Mouse (Mus musculus): ENCODE measurements around the gene Zfp423.

Zfp423 gene

DNA sequence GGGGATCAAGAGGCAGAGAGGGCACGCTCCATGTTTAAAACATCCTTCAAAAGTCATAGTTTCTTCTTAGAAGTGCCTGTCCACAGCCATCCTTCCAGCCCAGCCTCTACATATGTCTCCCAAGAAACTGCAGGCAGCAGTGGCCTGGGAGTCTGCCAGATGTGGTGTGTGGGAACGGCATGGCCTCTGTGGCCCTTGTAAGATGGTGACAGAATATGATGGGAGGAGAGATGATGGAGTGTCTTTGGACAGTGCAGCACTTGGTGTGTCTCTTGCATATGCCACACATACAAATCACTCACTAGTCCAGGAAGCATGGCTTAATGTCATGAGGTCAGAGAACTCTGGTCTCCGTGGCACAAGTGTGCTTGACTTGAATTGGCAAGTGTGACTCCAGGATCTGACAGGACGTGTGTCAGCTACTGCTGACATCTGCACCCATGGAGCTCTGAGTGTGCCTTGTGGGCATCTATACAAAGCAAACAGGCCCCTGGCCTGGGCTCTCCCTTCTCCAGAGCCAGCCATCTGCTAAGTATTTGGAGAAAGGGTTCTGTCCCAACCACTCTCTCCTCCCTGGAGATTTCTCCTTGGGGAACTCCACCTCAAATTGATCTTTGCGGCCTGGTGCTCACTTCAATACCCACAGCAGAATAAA is 313.4 kb downstream of the Zfp423 start:
- in situ Hi-C loops (cut with MboI; ENCODE audit: unreplicated experiment in 2 of 2) = no loop called here

GRCm38 (mm10) chr8:87645371-87645770 is 314.0 kb downstream of the Zfp423 start:
- in situ Hi-C loops (cut with MboI; ENCODE audit: unreplicated experiment in 2 of 2) = no loop called here

DNA sequence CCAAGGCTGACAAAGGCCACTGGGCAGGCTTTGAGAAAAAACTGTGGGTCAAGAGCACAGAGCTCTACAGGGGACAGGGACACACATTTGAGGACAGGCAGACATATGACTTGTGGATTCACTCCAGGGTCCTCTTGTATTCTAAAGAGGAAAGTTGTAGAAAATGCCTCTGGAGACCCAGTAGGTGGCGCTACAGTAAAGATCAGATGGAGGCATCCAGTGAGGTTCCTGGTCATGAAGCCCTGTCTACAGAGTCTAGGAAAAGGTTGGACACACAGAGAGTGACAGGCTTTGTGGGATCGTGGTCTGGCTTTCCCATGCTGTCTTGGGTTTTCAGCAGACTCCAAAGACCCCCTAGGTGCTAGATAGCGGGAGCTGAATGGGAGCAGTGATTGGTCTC is 318.5 kb downstream of the Zfp423 start:
- in situ Hi-C loops (cut with MboI; ENCODE audit: unreplicated experiment in 2 of 2) = no loop called here

DNA sequence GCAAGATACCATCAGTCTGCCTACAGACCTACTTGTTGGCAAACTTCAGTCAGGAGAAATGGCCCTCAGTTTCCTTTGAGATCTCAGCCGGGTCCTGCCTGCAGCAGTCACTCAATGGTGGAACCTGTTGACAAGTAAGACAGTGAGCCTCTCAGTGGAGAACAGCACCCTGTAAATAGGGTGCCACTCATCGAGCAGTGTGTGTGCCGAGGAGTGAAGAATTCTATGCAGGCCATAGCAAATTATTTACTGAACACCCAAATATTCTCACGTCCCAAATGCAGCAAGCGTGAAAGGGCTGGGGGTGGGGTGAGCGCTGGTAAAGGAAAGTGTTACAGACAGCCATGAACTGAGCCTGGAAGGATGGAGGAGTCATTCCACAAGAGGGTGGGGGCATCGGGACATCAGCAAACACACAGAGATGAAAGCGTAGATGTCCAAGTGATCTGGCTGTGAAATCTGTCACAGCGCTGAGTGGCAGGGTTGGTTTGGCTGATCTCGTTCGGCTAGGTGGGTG is 323.1 kb downstream of the Zfp423 start:
- in situ Hi-C loops (cut with MboI; ENCODE audit: unreplicated experiment in 2 of 2) = no loop called here

- in situ Hi-C loops (cut with MboI; ENCODE audit: unreplicated experiment in 2 of 2) = no loop called here
Observed at GRCm38 (mm10) chr8:87631776-87632175, 327.6 kb downstream of the Zfp423 start.

GRCm38 (mm10) chr8:87629656-87630055 is 329.7 kb downstream of the Zfp423 start:
- in situ Hi-C loops (cut with MboI; ENCODE audit: unreplicated experiment in 2 of 2) = no loop called here

GRCm38 (mm10) chr8:87621181-87621580 is 338.2 kb downstream of the Zfp423 start:
- in situ Hi-C loops (cut with MboI; ENCODE audit: unreplicated experiment in 2 of 2) = no loop called here

DNA sequence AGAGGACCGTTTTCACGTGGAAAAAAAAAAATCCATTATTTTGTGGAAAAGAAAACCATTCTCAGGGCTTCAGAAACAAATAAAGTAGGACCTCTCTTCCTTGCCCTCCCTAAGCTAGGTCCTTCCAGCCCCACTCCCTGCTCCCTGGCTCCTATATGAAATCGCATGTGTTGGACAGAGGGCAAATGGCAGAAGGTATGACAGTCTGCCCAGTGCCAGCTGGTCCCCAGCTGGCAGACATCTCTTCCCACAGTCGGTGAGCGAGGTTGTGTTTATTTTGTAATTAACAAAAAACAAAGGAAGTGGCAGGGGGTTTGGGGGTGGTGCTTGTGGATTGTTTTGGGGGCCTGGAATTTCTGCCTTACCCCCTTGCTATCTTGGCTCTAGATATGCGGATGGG is 339.2 kb downstream of the Zfp423 start:
- in situ Hi-C loops (cut with MboI; ENCODE audit: unreplicated experiment in 2 of 2) = no loop called here

DNA sequence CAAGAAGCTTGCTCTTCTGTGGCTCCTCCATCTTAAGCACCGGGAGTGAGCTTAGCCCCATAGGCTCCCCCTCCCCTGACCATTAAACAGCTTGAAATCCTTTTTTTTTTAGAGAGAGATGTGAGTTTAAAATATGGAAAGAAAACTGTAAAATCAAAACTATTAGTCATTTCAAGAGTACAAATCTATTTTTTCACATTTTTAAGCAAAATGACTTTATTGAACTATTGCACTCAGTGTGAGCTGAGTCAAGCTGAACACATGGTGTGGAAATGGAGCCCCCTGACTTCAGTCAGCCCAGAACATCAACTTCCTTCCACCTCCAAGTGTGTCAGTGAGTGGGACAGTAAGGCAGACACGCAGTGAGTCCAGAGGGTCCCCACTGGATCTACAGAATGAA is 339.9 kb downstream of the Zfp423 start:
- in situ Hi-C loops (cut with MboI; ENCODE audit: unreplicated experiment in 2 of 2) = no loop called here

- in situ Hi-C loops (cut with MboI; ENCODE audit: unreplicated experiment in 2 of 2) = no loop called here
Observed at GRCm38 (mm10) chr8:87619118-87619517, 340.3 kb downstream of the Zfp423 start.

DNA sequence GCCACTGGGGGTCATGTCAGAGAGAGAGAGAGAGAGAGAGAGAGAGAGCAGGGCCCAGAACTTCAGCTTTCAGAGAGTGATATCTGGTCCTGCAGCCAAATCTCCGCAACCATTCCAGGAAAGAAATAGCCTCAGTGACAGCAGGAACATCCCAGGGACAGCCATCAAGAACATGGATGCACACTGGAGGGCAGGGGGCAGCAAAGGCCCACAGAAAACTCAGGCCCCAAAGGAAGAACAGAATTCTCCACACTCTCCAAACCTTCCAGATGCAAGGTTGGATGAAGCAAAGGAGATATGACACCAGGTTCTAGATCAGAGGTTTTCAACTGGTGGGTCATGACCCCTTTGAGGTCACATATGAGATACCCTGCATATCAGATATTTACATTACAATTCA is 345.7 kb downstream of the Zfp423 start:
- in situ Hi-C loops (cut with MboI; ENCODE audit: unreplicated experiment in 2 of 2) = no loop called here

Data from v-Abl transformed pro-B cells (cell line).